Mouse (Mus musculus): ENCODE data around the gene Selenos.

Gene Selenos

GRCm38 (mm10) chr7:66120139-66120538 is 40.7 kb downstream of the Selenos start:
- no peak for DNase-seq (ENCODE audit: low read depth)

DNA sequence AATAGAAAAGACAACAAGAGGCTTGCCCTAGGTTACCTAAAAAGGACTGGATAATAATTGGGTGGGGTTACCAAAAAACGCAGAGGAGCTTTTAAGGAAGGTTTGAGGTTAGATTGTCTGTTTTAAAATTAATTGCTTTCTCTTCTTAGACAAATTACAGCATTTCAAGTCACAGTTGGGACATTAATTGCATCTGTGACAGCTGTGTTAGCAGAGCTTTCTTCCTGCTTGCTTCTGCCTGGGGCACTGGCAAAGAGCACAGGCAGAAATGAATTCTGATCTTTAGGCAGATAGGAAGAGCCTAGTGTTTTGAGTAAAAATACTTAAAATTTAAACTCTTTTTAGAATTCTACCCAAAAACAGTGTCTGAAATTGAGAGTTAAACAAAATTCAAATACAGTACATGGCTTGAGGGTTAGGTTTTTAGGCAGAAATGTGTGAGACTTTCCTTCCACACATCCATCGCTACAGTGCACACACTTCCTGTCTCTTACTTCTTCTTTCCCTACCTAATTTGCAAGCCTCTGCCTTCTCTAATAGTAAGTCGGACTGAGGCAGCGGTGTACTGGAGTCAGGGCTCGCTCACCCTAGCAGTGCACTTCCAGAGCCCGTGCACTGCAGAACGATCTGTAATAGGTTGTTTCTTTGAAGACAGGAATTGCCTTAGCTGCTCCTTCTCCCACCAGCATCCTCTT is 41.4 kb downstream of the Selenos start:
- no peak for DNase-seq (ENCODE audit: low read depth)

- peak; percentile 35 for DNase-seq (ENCODE audit: low read depth)
Measured at GRCm38 (mm10) chr7:66124551-66124968, 45.1 kb downstream of the Selenos start.

DNA sequence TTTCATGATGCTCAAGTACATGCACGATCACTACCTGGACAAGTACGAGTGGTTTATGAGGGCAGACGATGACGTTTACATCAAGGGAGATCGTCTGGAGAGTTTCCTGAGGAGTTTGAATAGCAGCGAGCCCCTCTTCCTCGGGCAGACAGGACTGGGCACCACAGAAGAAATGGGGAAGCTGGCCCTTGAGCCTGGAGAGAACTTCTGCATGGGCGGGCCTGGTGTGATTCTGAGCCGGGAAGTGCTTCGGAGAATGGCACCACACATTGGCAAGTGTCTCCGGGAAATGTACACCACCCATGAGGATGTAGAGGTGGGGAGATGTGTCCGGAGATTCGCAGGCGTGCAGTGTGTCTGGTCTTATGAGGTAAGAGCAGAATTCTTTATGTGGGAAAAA is 45.9 kb downstream of the Selenos start:
- no peak for DNase-seq (ENCODE audit: low read depth)

DNA sequence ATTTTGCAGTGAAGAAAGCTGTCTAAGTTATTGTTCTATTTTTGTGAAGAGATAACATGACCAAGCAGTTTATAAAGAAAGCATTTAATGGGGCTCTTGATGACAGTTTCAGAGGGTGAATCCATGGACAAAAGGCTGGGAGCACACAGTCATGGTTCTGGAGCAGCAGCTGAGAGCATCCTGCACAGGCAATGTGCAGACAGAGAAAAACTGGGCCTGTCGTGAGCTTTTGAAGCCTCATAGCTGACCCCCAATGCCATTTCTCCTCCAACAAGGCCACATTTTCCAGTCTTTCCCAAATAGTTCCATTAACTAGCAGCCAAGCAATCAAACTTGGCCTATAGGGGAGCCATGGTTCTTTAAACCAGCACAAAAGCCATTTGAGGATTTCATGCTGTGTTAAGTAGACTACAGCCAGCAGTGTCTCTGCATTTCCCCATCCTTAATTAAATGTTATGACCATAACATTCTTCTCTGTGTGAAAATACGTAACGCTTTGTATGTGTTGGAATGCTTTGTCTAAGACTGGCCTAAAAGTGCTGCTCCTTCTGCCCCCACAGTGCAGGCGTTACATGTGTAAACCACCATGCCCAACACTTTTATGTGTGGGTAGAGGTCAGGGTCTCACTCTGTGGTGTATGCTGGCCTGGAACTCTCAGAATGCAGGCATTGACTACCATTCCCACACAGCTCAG is 48.6 kb downstream of the Selenos start:
- DNase-seq (ENCODE audit: low read depth) = no peak

DNA sequence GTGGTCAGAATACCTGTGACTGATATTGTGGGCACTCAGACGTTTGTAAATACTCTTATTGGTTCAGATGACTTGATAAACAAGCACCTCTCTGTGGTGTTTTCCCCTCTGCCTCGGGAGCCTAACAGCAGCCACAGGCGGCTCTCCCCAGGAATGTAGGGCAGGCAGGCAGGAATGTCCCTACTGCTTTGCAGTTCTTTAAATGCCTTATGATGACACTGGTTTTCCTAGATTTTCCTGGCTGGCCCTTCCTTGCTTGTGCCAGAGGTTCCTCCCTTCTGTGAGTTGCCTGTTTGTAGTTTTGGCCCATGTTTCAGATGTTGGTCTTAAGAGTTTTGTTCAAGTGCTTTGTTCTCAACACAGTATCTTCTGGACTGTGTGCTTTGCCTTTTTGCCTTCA is 49.4 kb downstream of the Selenos start:
- no peak for DNase-seq (ENCODE audit: low read depth)

GRCm38 (mm10) chr7:66130296-66130695 is 50.8 kb downstream of the Selenos start:
- peak; percentile 60 for DNase-seq (ENCODE audit: low read depth)

GRCm38 (mm10) chr7:66131776-66132421 is 52.5 kb downstream of the Selenos start:
- DNase-seq (ENCODE audit: low read depth) = no peak

DNA sequence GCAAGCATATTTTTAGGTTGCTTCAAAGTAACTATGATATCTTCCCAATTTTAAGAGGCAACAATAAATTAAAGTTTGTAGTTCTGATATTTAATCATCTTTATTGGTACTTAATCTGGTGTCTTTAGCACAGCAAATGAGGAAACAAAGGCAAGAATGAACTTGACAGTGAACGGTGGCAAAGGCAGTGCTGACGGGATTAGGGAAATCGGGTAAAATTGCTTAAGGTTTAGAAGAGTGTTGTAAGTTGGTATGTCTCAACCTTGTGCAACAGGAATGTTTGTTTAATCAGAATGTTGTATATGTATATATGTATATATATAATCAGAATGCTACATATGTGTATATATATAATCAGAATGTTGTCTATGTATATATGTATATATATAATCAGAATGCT is 54.7 kb downstream of the Selenos start:
- no peak for DNase-seq (ENCODE audit: low read depth)

GRCm38 (mm10) chr7:66135644-66136043 is 56.2 kb downstream of the Selenos start:
- DNase-seq (ENCODE audit: low read depth) = no peak

- peak; percentile 23 for DNase-seq (ENCODE audit: low read depth)
Measured at GRCm38 (mm10) chr7:66136187-66136586, 56.7 kb downstream of the Selenos start.

DNA sequence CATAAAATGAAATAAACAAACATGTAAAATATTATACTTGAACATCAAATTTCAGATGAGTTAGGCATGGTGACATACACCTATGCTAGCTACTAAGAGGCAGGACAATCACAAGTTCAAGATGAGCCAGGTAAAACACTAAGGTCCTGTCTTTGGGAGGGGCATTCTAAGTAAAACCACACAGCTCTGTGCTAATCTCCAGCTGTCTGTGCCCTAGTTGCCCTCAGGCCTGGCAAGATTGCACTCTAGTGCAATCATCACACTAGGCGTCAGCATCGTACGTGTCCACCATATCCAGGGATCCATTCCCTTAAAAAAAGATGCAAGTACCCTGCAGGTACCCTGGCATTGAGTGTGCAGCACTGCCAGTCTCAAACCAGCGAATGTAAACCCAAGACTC is 57.9 kb downstream of the Selenos start:
- DNase-seq (ENCODE audit: low read depth) = no peak

GRCm38 (mm10) chr7:66138301-66138700 is 58.9 kb downstream of the Selenos start:
- no peak for DNase-seq (ENCODE audit: low read depth)

DNA sequence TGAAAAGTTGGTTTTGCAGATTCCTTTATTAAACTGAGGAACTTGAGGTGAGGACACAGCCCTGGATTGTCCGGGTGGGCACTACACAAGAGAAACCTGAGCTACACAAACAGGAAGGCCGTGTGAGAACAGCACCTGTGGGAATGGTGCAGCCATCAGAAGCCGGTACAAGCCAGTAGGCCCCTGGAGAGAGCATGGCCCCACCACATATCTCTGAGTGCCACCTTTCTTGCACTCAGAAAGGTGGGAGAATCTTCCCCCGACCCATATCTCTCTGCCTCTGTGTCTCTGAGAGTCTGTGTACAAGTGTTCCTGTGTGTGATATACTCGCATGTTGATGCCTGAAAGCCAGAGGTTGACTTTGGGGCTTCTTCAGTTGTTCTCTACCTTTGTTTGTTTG is 59.4 kb downstream of the Selenos start:
- DNase-seq (ENCODE audit: low read depth) = no peak

All from NIH3T3 (cell line).